Mouse (Mus musculus) kidney, adult 2 months (tissue): Measurements from ENCODE around the gene Rps2.

Experiments
- CTCF ChIP-seq: fragments of 200-500 bp; conservative IDR thresholded peaks from 2 replicates; pipeline ENCODE4 v1.5.1; 2011; ENCODE audit warnings: low read depth, mild to moderate bottlenecking, control low read depth, low read length, moderate library complexity, mixed read lengths; ENCODE audit not compliant: insufficient read depth, insufficient read length
- POLR2A ChIP-seq: fragments of 200-500 bp; IDR thresholded peaks from one replicate; pipeline ENCODE4 v1.6.1; 2011; ENCODE audit warnings: low read depth, low read length, control low read depth

- TF ChIP-seq CTCF (no peak), POLR2A (no peak)
Observed at GRCm38 (mm10) chr17:24730787-24731186, 12.9 kb downstream of the Rps2 start.
